Mouse (Mus musculus) hindbrain, embryonic 16.5 days (tissue): ENCODE results near the gene Dscam. TPM values are rescaled to one million over a fixed set of nuclear protein-coding genes. Genes with fewer than 3 reads are reported as not detected.

ENCODE experiments used
- ATAC-seq: fragments of 200-750 bp; cut with Nextera tagmentation; 2 replicates; pipeline ENCODE4 v1.8.0; 2017; ENCODE audit warnings: moderate TSS enrichment, moderate library complexity
- H3K27ac ChIP-seq: fragments of 300-500 bp; sonication (generic); 2 replicates; pipeline ENCODE4 v1.5.1; 2014; ENCODE audit warnings: low read depth, mild to moderate bottlenecking, control low read depth, low read length, moderate library complexity
- H3K27me3 ChIP-seq: fragments of 300-500 bp; sonication (generic); replicated peaks from 2 replicates; pipeline ENCODE4 v1.6.1; 2014; ENCODE audit warnings: low read length; ENCODE audit not compliant: control insufficient read depth, insufficient read depth
- H3K36me3 ChIP-seq: fragments of 300-500 bp; sonication (generic); 2 replicates; pipeline ENCODE4 v1.6.1; 2014; ENCODE audit warnings: mild to moderate bottlenecking, low read length, moderate library complexity, mixed read lengths; ENCODE audit not compliant: control insufficient read depth, insufficient read depth
- H3K4me1 ChIP-seq: fragments of 300-500 bp; sonication (generic); 2 replicates; pipeline ENCODE4 v1.6.1; 2014; ENCODE audit warnings: low read depth, low read length; ENCODE audit not compliant: control insufficient read depth, insufficient read depth
- H3K4me2 ChIP-seq: fragments of 300-500 bp; sonication (generic); 2 replicates; pipeline ENCODE4 v1.6.1; 2014; ENCODE audit warnings: mild to moderate bottlenecking, low read length, control low read depth, moderate library complexity
- H3K4me3 ChIP-seq: fragments of 300-500 bp; sonication (generic); 2 replicates; pipeline ENCODE4 v1.5.1; 2014; ENCODE audit warnings: mild to moderate bottlenecking, low read length, control low read depth, moderate library complexity
- H3K9ac ChIP-seq: fragments of 300-500 bp; sonication (generic); 2 replicates; pipeline ENCODE4 v1.6.1; 2014; ENCODE audit warnings: low read depth, mild to moderate bottlenecking, control low read depth, low read length, moderate library complexity
- H3K9me3 ChIP-seq: fragments of 300-500 bp; sonication (generic); 2 replicates; pipeline ENCODE4 v1.6.1; 2014; ENCODE audit warnings: mild to moderate bottlenecking, low read length, moderate library complexity; ENCODE audit not compliant: control insufficient read depth
- WGBS: fragments of 180-500 bp; shearing (Covaris S2); extraction: QIAGEN DNeasy Blood & Tissue Kit; methylation state at CpG from one replicate; pipeline ENCODE4 v1.1.7; 2014; 5-methylcytosine and 5-hydroxymethylcytosine counted together
- polyA plus RNA-seq: library from polyadenylated mRNA; unstranded; fragments of >200 nt; fragmentation: Nextera tagmentation; extraction: Ambion mirVana; gene quantifications from 2 replicates; pipeline ENCODE4 v1.2.1, GENCODE M21; 2015

The Dscam gene
- polyA plus RNA-seq, 1 experiment from 2014 or later: 13.1 TPM

GRCm38 (mm10) chr16:96682289-96682972, 488.1 kb downstream of the Dscam start:
- Histone ChIP-seq H3K4me3 (no peak overlapping the region), H3K9me3 (no peaks in the 10 kb centered on the region), H3K4me2 (no peak overlapping the region), H3K27ac (no peak overlapping the region), H3K27me3 (no peaks in the 10 kb centered on the region), H3K4me1 (no peaks in the 10 kb centered on the region), H3K36me3 (peaks cover 4% of the 10 kb centered on the region; the same call in 1 of the 2 replicates), H3K9ac (no peak overlapping the region)
- no peak for ATAC-seq
- 75% methylated on average over 5 of the region's 5 CpGs for WGBS

GRCm38 (mm10) chr16:96679981-96680380, 490.6 kb downstream of the Dscam start:
- Histone ChIP-seq H3K4me3 (no peak overlapping the region), H3K9ac (no peak overlapping the region), H3K27ac (no peak overlapping the region), H3K4me1 (no peaks in the 10 kb centered on the region), H3K4me2 (no peak overlapping the region), H3K27me3 (no peaks in the 10 kb centered on the region), H3K36me3 (peaks cover 4% of the 10 kb centered on the region; the same call in 1 of the 2 replicates), H3K9me3 (no peaks in the 10 kb centered on the region)
- WGBS: 87% methylated on average over 8 of the region's 8 CpGs
- no peak for ATAC-seq

DNA sequence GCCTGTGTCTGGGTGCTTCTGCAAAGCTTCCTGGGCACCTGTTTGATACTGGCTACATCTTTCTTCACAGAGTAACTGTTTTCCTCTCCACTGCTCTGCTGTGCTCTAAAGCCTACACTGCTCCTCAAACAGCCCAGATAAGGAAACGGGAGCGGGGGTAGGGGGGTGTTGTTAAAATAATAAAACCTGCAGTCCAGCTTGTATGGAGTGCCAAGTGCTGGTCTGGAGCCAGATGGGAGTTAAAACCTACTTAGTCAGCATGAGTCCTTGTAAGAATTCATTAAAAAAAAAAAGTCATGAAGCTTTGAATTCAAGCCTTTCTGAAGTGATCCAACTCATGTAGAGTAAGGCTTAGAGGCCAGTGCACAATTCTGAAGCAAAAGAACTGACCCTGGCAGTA, 493.1 kb downstream of the Dscam start:
- Histone ChIP-seq H3K4me3 (no peak overlapping the region), H3K4me2 (no peak overlapping the region), H3K9ac (no peak overlapping the region), H3K27me3 (no peaks in the 10 kb centered on the region), H3K4me1 (0 out of 2 replicates have a peak, but pooled peaks cover 2% of the 10 kb centered on the region), H3K9me3 (no peaks in the 10 kb centered on the region), H3K36me3 (peaks cover 4% of the 10 kb centered on the region; the same call in 1 of the 2 replicates), H3K27ac (no peak overlapping the region)
- ATAC-seq: no peak
- 64% methylated on average over 2 of the region's 2 CpGs for WGBS

- ATAC-seq: no peak
- H3K9ac ChIP-seq: no peak overlapping the region
- H3K4me3 ChIP-seq: no peak overlapping the region
- 89% methylated on average over 1 of the region's 1 CpGs for WGBS
- 0 out of 2 replicates have a peak, but pooled peaks cover 2% of the 10 kb centered on the region for H3K4me1 ChIP-seq
- H3K4me2 ChIP-seq: no peak overlapping the region
- no peaks in the 10 kb centered on the region for H3K9me3 ChIP-seq
- no peak overlapping the region for H3K27ac ChIP-seq
- no peaks in the 10 kb centered on the region for H3K27me3 ChIP-seq
- peaks cover 4% of the 10 kb centered on the region; the same call in 1 of the 2 replicates for H3K36me3 ChIP-seq
These were observed 493.9 kb downstream of the Dscam start for GRCm38 (mm10) chr16:96676663-96677062.

GRCm38 (mm10) chr16:96673191-96673847, 497.2 kb downstream of the Dscam start:
- 41% methylated on average over 25 of the region's 25 CpGs for WGBS
- peaks cover 1% of the 10 kb centered on the region; the same call in 1 of the 2 replicates for H3K36me3 ChIP-seq
- H3K27ac ChIP-seq: 0 out of 2 replicates have a peak overlapping the region, but pooled peaks have one; percentile 21
- no peaks in the 10 kb centered on the region for H3K27me3 ChIP-seq
- no peak overlapping the region for H3K4me3 ChIP-seq
- H3K9ac ChIP-seq: no peak overlapping the region
- H3K4me2 ChIP-seq: peak overlapping the region; percentile 1; the same call in 1 of the 2 replicates
- peak; percentile 72 for ATAC-seq
- peaks cover 5% of the 10 kb centered on the region; the same call in 1 of the 2 replicates for H3K4me1 ChIP-seq
- H3K9me3 ChIP-seq: no peaks in the 10 kb centered on the region

DNA sequence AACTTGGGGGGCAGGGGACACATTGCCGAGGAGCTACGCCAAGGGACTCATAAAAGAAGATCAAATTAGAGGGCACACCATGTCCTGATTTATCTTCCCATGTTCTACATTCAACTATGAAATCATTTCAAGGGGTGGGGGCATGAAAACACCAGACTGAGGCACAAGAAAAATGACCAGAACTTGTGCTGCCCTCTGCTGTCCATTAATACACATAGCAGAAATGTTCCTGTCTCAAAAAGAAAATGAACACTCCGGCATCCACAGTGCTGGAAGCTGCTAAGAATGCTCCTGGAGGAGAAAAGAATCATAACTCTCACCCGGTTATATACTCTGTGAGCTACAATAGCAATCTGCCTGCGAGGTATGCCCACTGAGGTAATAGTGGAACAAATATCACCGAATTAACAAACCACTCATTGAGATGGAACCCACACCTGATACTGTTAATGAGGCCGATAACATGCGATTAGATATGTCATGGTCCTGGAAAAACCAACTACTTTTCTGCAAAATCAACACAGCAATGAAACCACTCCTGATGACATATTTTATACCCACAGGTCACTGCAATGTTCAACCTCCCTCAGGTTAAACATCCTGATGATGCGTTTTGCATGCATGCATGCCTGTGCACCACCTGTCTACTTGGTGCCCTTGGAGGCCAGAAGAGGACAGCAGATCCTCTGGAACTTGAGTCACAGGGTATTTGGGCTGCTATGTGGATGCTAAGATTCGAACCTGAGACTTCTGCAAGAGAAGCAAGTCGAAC, 498.8 kb downstream of the Dscam start:
- H3K4me1 ChIP-seq: peaks cover 5% of the 10 kb centered on the region; the same call in 1 of the 2 replicates
- peak; percentile 65 for ATAC-seq
- no peaks in the 10 kb centered on the region for H3K9me3 ChIP-seq
- H3K27ac ChIP-seq: peak overlapping the region; percentile 6; the same call in 1 of the 2 replicates
- no peaks in the 10 kb centered on the region for H3K27me3 ChIP-seq
- no peaks in the 10 kb centered on the region for H3K36me3 ChIP-seq
- 58% methylated on average over 11 of the region's 11 CpGs for WGBS
- H3K4me3 ChIP-seq: no peak overlapping the region
- no peak overlapping the region for H3K4me2 ChIP-seq
- H3K9ac ChIP-seq: no peak overlapping the region

GRCm38 (mm10) chr16:96669706-96670105, 500.8 kb downstream of the Dscam start:
- Histone ChIP-seq H3K4me1 (peaks cover 5% of the 10 kb centered on the region; the same call in 1 of the 2 replicates), H3K36me3 (no peaks in the 10 kb centered on the region), H3K27ac (no peak overlapping the region), H3K4me2 (no peak overlapping the region), H3K9ac (no peak overlapping the region), H3K9me3 (no peaks in the 10 kb centered on the region), H3K4me3 (no peak overlapping the region), H3K27me3 (no peaks in the 10 kb centered on the region)
- WGBS: 73% methylated on average over 5 of the region's 5 CpGs
- no peak for ATAC-seq

- Histone ChIP-seq H3K4me1 (peaks cover 3% of the 10 kb centered on the region; the same call in 1 of the 2 replicates), H3K9me3 (no peaks in the 10 kb centered on the region), H3K27ac (no peak overlapping the region), H3K36me3 (no peaks in the 10 kb centered on the region), H3K9ac (no peak overlapping the region), H3K4me2 (no peak overlapping the region), H3K27me3 (no peaks in the 10 kb centered on the region), H3K4me3 (no peak overlapping the region)
- no peak for ATAC-seq
- 100% methylated on average over 1 of the region's 1 CpGs for WGBS
These were observed 502.1 kb downstream of the Dscam start for GRCm38 (mm10) chr16:96668478-96668877.

DNA sequence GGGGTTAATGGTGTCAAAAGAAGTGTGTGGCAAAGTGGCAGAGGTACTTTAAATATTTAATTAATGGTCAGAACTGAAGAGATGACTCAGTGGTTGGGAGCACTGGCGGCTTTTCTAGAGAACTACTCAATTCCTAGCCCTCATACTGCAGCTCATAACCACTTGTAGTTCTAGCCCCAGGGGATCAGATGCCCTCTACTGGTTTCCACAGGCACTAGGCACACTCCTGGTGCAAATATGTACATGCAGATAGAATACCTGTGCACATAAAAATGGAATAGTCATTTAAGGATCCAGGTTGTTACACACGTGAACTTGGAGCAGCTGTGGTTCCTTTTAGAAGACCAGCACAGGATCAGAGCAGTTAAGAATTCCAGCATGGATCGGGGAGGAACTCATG, 509.5 kb downstream of the Dscam start:
- Histone ChIP-seq H3K4me3 (no peak overlapping the region), H3K36me3 (no peaks in the 10 kb centered on the region), H3K9ac (no peak overlapping the region), H3K9me3 (no peaks in the 10 kb centered on the region), H3K4me1 (no peaks in the 10 kb centered on the region; the same call in 1 of the 2 replicates), H3K4me2 (no peak overlapping the region), H3K27ac (no peak overlapping the region), H3K27me3 (no peaks in the 10 kb centered on the region)
- 87% methylated on average over 3 of the region's 3 CpGs for WGBS
- no peak for ATAC-seq
